Mouse (Mus musculus): ENCODE data around the gene BC052040.

- no peak for TF ChIP-seq POLR2A (IDR thresholded peaks at IDR 0.05; ENCODE audit: low read depth, low read length)
- TF ChIP-seq CTCF (IDR thresholded peaks at IDR 0.05; ENCODE audit: borderline replicate concordance, insufficient read depth, low read length): no peak
Measured at GRCm38 (mm10) chr2:115731171-115731570, 149.7 kb downstream of the BC052040 start.

All from embryonic fibroblast, embryonic 13.5 days (primary cell).